Mouse (Mus musculus) C2C12 (cell line): ENCODE measurements at regions not wholly inside any gene's neighbourhood (a gene's known extent, or its start where the extent isn't known, plus 50 kb on each side); places are given as distances from the start of the nearest gene placed in this dataset.

Source experiments
- H3K27me3 ChIP-seq: one replicate; pipeline ENCODE4 v1.6.1; 2011; ENCODE audit not compliant: control insufficient read depth, insufficient read depth, insufficient read length
- H3K36me3 ChIP-seq: one replicate; pipeline ENCODE4 v1.6.1; 2011; ENCODE audit not compliant: control insufficient read depth, insufficient read depth
- H3K4me3 ChIP-seq: one replicate; pipeline ENCODE4 v1.5.1; 2011; ENCODE audit warnings: mild to moderate bottlenecking, control low read depth; ENCODE audit not compliant: poor library complexity, insufficient read depth, severe bottlenecking
- H3K79me2 ChIP-seq: one replicate; pipeline ENCODE4 v1.6.1; 2011; ENCODE audit not compliant: control insufficient read depth, insufficient read depth
- H3K79me3 ChIP-seq: one replicate; pipeline ENCODE4 v1.6.1; 2011; ENCODE audit warnings: low read depth, control low read depth
- H3ac ChIP-seq: one replicate; pipeline ENCODE3; 2011; ENCODE audit warnings: low read depth; ENCODE audit not compliant: control insufficient read depth, insufficient read length
- CEBPB ChIP-seq: IDR thresholded peaks from one replicate; pipeline ENCODE4 v1.6.1; 2011; ENCODE audit warnings: low read depth, mild to moderate bottlenecking, control low read depth, moderate library complexity
- CTCF ChIP-seq: IDR thresholded peaks from one replicate; pipeline ENCODE4 v1.5.1; 2011; ENCODE audit not compliant: control insufficient read depth, insufficient read depth, insufficient read length
- FOSL1 ChIP-seq: IDR thresholded peaks from one replicate; pipeline ENCODE4 v1.8.0; 2011; ENCODE audit warnings: mild to moderate bottlenecking, low read length; ENCODE audit not compliant: poor library complexity, insufficient read depth, severe bottlenecking
- MAX ChIP-seq: IDR thresholded peaks from one replicate; pipeline ENCODE4 v1.6.1; 2011; ENCODE audit warnings: mild to moderate bottlenecking, control low read depth
- MYOD1 ChIP-seq: IDR thresholded peaks from one replicate; pipeline ENCODE4 v1.6.1; 2011; ENCODE audit warnings: low read depth; ENCODE audit not compliant: control insufficient read depth, insufficient read length
- MYOG ChIP-seq: IDR thresholded peaks from one replicate; pipeline ENCODE4 v1.6.1; 2011; ENCODE audit not compliant: control insufficient read depth, insufficient read length; ENCODE audit errors: extremely low read depth
- USF1 ChIP-seq: IDR thresholded peaks from one replicate; pipeline ENCODE4 v1.6.1; 2011; ENCODE audit warnings: low read depth, mild to moderate bottlenecking, control low read depth, moderate library complexity

DNA sequence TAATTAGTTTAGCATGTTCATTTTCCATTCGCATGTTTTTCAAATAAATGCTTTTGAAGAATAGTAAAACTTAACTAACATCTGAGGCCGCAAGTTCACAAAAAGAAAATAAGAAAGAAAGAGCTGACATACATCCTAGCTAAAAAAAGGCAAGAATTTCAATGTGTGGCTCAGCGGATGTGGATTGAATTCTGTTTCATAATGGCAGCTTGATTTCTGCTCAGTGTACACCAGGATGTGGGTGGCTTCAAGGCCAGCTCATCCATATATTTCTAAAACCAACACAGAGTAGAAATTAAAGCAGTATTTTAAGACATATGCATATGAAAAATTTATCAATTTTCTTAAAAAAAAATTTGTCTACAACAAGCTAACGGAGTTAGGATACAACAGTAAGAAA, 629.3 kb upstream of the Fam241a start:
- Histone ChIP-seq H3K79me3 (no peaks in the 10 kb centered on the region), H3ac (no peak overlapping the region), H3K36me3 (no peaks in the 10 kb centered on the region), H3K4me3 (no peak overlapping the region), H3K27me3 (no peaks in the 10 kb centered on the region), H3K79me2 (no peaks in the 10 kb centered on the region)
- TF ChIP-seq CTCF (no peak), MYOD1 (no peak)

GRCm38 (mm10) chr3:128520671-128521103, 624.6 kb upstream of the Fam241a start:
- no peaks in the 10 kb centered on the region for H3K79me2 ChIP-seq
- H3K4me3 ChIP-seq, result no peak overlapping the region
- no peak overlapping the region for H3ac ChIP-seq
- no peaks in the 10 kb centered on the region for H3K36me3 ChIP-seq
- no peaks in the 10 kb centered on the region for H3K79me3 ChIP-seq
- TF ChIP-seq MYOG (no peak), FOSL1 (no peak), CTCF (no peak), MYOD1 (no peak), MAX (no peak), CEBPB (no peak), USF1 (no peak)
- no peaks in the 10 kb centered on the region for H3K27me3 ChIP-seq

GRCm38 (mm10) chr3:128519913-128520316, 623.8 kb upstream of the Fam241a start:
- H3K36me3 ChIP-seq, result no peaks in the 10 kb centered on the region
- H3K4me3 ChIP-seq, result no peak overlapping the region
- H3K79me2 ChIP-seq, result no peaks in the 10 kb centered on the region
- no peaks in the 10 kb centered on the region for H3K79me3 ChIP-seq
- H3ac ChIP-seq, result no peak overlapping the region
- no peaks in the 10 kb centered on the region for H3K27me3 ChIP-seq
- TF ChIP-seq CEBPB (no peak), MYOD1 (no peak), FOSL1 (no peak), USF1 (no peak), MYOG (no peak), CTCF (no peak), MAX (no peak)

- H3K79me3 ChIP-seq, result no peaks in the 10 kb centered on the region
- no peaks in the 10 kb centered on the region for H3K79me2 ChIP-seq
- no peaks in the 10 kb centered on the region for H3K27me3 ChIP-seq
- no peak overlapping the region for H3K4me3 ChIP-seq
- TF ChIP-seq MYOG, result no peak
- no peak for TF ChIP-seq MAX
- TF ChIP-seq USF1, result no peak
- TF ChIP-seq FOSL1, result no peak
- no peaks in the 10 kb centered on the region for H3K36me3 ChIP-seq
- H3ac ChIP-seq, result no peak overlapping the region
These were observed 622.7 kb upstream of the Fam241a start for GRCm38 (mm10) chr3:128518806-128519205.

DNA sequence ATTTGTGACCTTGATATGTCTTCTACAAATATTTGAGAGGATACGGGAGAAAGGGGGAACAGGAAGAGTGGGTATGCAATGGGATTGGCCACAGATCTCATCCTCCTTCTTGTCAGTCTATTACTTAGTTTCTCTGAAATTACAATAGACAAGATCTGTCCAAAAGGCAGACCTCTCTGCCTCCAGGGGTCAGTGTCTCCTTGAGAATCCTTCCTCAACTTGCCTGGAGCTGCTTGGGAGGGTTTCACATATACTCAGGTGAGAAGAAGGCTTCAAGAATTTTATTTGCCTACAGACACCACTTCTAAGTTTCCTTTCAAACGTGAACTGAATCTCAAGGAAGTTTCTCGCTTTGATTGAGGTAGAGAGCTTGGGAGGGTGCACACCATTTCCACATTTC, 575.0 kb upstream of the Fam241a start:
- no peak overlapping the region for H3K4me3 ChIP-seq
- no peaks in the 10 kb centered on the region for H3K79me3 ChIP-seq
- no peaks in the 10 kb centered on the region for H3K36me3 ChIP-seq
- TF ChIP-seq FOSL1 (no peak), MAX (no peak), MYOG (no peak), CTCF (no peak), MYOD1 (no peak), CEBPB (no peak), USF1 (no peak)
- H3K27me3 ChIP-seq, result no peaks in the 10 kb centered on the region
- no peaks in the 10 kb centered on the region for H3K79me2 ChIP-seq
- H3ac ChIP-seq, result no peak overlapping the region

- Histone ChIP-seq H3K79me3 (no peaks in the 10 kb centered on the region), H3ac (no peak overlapping the region), H3K27me3 (no peaks in the 10 kb centered on the region), H3K4me3 (no peak overlapping the region), H3K36me3 (no peaks in the 10 kb centered on the region), H3K79me2 (no peaks in the 10 kb centered on the region)
- TF ChIP-seq MYOG (no peak), CEBPB (no peak), MYOD1 (no peak), USF1 (no peak), MAX (no peak), FOSL1 (no peak), CTCF (no peak)
These were observed 533.6 kb upstream of the Fam241a start for GRCm38 (mm10) chr3:128429706-128430105.

- Histone ChIP-seq H3K27me3 (no peaks in the 10 kb centered on the region), H3ac (no peak overlapping the region), H3K36me3 (no peaks in the 10 kb centered on the region), H3K79me2 (no peaks in the 10 kb centered on the region), H3K4me3 (no peak overlapping the region), H3K79me3 (no peaks in the 10 kb centered on the region)
- TF ChIP-seq CEBPB (no peak), CTCF (no peak), MYOD1 (peak; percentile 57), FOSL1 (no peak), USF1 (no peak)
These were observed 519.4 kb upstream of the Fam241a start for GRCm38 (mm10) chr3:128415568-128415967.
